Mouse (Mus musculus): Measurements from ENCODE around the gene Pank1.

DNA sequence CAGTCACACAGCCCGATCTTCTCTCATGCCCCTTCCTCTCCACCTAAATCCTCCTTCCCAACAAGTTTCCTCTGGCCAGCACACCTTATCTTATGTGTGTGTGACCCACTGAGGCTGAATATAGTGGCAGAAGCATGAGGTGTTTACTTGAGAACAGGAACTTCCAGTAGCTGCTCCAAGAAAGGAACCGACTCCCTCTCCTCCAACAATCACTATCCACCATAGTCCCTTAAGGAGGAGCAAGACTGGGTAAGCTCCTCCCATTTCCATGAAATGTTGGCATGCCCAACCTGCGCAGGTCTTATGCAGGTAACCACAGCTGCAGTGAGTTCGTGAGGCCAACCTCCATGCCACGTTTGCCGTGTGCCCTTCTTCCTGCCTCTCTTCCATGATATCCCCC lies 108.5 kb downstream of the Pank1 start:
- TF ChIP-seq POLR2A (IDR thresholded peaks at IDR 0.05; ENCODE audit: low read depth, low read length) (no peak), CTCF (IDR thresholded peaks at IDR 0.05; ENCODE audit: borderline replicate concordance, insufficient read depth, low read length) (no peak)

Measured in embryonic fibroblast, embryonic 13.5 days (primary cell).